Mouse (Mus musculus): ENCODE results near the gene Apex1. TPM values are rescaled to one million over a fixed set of nuclear protein-coding genes. Genes with fewer than 3 reads are reported as not detected.

Apex1 gene
- 48.5 and 49.7 TPM in 2 replicates for polyA plus RNA-seq (2012; rRNA removed)

DNA sequence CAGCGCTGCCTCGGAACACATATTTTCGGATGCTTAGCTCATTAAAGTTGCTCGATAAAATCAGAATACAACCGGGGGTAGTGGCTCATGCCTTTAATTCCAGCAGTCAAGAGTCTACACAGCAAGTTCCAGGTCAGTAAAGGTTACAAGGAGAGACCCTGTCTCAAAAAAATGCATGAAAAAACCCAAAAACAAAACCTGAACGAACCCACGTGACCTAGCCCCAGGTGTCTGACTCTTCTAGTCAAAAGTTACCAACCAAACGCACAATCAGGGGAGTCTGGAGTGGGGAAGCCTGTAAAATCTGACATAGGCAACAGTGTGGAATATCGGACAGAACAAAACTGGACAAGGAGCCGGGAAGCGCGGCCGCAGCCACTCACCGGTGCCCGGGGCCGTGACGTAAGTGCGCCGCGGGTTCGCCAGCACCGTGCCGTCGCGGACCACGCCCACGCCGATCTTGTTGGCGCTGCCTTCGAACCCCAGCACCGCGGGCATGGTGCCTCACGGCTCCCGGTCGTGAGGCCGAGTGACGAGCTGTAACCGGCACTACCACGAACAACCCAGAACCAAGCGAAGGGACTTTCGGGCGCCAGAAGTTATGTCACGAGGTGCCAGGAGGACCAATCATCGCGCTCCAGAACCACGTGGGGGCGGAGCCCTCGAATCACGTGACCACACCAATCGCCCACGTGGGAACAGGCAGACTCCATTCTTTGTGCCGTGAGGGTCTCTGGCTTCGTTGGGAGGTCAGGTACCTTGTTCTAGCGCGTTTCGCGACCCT lies at the start of gene Apex1, which contains the start of gene Osgep:
Gene Apex1 (plus strand): TSS at position 688 of the 784 bp plus-strand sequence.
Gene Osgep (minus strand): TSS at position 613 of the 784 bp plus-strand sequence.
- Histone ChIP-seq H3K27me3 (ENCODE audit: control insufficient read depth, insufficient read depth, low read length) (no peaks in the 10 kb centered on the region), H3K4me3 (replicated peaks; ENCODE audit: insufficient read depth, low read depth, low read length) (peak within 1 kb of the TSS; percentile 85), H3K27ac (ENCODE audit: insufficient read depth, low read length) (peak within 1 kb of the TSS; percentile 37; the same call in 1 of the 2 replicates), H3K4me1 (ENCODE audit: control insufficient read depth, insufficient read depth, low read length) (no peaks in the 10 kb centered on the region)
- DNase-seq, result peak; percentile 95 to 97
- no peak for TF ChIP-seq CTCF (IDR thresholded peaks at IDR 0.05; ENCODE audit: borderline replicate concordance, insufficient read depth, low read depth, low read length)
- TF ChIP-seq POLR2A (IDR thresholded peaks at IDR 0.05; ENCODE audit: borderline replicate concordance, insufficient read depth, low read length), result no peak; the same call in 1 of the 2 replicates
- WGBS, result under 1% methylated on average over 57 of the region's 57 CpGs

DNA sequence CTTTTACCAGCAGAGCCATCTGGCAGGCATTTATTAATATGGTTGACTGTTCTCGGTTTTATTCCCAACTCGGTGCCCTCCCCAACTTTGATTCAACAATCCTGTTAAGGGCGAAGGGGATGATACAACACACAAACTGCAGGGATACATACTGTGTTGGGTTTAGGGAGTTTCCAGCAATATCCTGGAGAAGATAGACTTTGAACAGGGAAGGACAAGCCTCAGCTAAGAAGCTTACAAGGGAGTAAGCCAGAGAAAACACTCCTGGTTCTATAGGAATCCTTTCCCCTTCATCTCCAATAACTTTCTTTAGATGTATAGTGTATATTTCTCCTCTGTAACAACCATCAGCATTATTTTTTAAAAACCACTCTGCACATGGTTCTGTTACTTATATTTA lies 49.6 kb upstream of the Apex1 start:
- no peak overlapping the region for H3K27ac ChIP-seq (ENCODE audit: insufficient read depth, low read length)
- TF ChIP-seq CTCF (IDR thresholded peaks at IDR 0.05; ENCODE audit: borderline replicate concordance, insufficient read depth, low read depth, low read length), result no peak
- TF ChIP-seq POLR2A (IDR thresholded peaks at IDR 0.05; ENCODE audit: borderline replicate concordance, insufficient read depth, low read length), result no peak
- H3K4me3 ChIP-seq (replicated peaks; ENCODE audit: insufficient read depth, low read depth, low read length), result no peak overlapping the region
- 70% methylated on average over 3 of the region's 3 CpGs for WGBS
- no peaks in the 10 kb centered on the region for H3K27me3 ChIP-seq (ENCODE audit: control insufficient read depth, insufficient read depth, low read length)
- H3K4me1 ChIP-seq (ENCODE audit: control insufficient read depth, insufficient read depth, low read length), result no peaks in the 10 kb centered on the region
- DNase-seq, result no peak

DNA sequence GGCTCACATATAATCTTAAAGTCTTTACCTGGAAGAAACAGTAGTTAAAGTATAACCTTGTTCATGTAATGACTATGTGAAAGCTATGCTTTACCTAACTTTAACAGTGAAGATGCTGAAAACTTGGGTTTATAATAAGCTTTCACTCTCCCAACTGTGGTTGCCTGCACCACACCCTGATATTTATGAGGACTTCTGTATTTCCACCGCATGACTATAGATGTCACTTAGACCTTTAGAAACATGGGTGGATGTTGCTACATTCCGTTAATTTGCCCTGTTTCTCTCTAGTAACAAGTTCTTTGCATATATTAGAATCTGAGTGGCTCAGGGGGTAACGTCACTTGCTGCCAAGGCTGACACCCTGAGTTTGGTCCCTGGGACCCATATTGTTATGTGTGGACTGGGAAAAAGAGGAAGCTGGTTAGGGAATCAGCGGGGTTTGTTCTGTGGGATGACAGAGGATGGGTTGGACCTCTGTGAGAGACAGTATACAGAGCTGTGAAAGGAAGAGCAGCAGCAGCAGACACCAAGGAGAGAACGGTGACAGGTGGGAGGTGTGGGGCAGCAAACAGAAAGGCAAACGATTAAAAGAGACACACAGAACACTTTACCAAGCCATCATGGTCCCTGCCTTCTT lies 49.1 kb upstream of the Apex1 start:
- DNase-seq, result no peak
- no peaks in the 10 kb centered on the region for H3K27me3 ChIP-seq (ENCODE audit: control insufficient read depth, insufficient read depth, low read length)
- TF ChIP-seq POLR2A (IDR thresholded peaks at IDR 0.05; ENCODE audit: borderline replicate concordance, insufficient read depth, low read length), result no peak
- no peak for TF ChIP-seq CTCF (IDR thresholded peaks at IDR 0.05; ENCODE audit: borderline replicate concordance, insufficient read depth, low read depth, low read length)
- no peak overlapping the region for H3K27ac ChIP-seq (ENCODE audit: insufficient read depth, low read length)
- H3K4me3 ChIP-seq (replicated peaks; ENCODE audit: insufficient read depth, low read depth, low read length), result no peak overlapping the region
- 78% methylated on average over 6 of the region's 6 CpGs for WGBS
- no peaks in the 10 kb centered on the region for H3K4me1 ChIP-seq (ENCODE audit: control insufficient read depth, insufficient read depth, low read length)

DNA sequence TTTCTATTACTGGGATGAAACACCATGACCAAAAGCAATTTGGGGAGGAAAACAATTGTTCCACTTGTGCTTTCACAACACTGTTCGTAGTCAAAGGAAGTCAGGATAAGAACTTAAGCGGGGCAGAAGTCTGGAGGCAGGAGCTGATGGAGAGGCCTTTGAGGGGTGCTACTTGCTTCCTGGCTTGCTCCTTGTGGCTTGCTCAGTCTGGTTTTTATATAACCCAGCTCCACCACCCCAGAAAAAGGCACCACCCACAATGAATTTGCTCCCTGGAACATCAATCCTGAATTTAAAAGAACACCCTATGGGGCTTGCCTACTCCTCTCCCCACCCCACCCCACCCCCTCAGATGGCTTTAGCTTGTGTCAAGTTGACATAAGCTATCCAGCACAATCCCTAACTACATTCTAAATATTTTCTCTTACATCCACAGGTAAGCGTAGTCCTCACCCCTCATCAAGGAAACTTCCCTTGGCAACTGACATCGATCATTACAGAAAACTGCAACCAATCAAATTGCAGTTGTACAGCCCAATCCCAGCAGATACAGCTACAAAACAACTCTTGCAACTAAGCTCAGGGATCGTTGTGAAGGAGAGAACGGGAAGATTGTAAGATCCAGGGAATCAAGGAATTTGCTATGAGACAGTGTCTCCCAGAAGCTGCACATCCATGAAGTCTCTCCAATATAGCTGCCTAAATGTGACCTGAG lies 48.4 kb upstream of the Apex1 start:
- DNase-seq, result no peak
- no peaks in the 10 kb centered on the region for H3K4me1 ChIP-seq (ENCODE audit: control insufficient read depth, insufficient read depth, low read length)
- no peak overlapping the region for H3K27ac ChIP-seq (ENCODE audit: insufficient read depth, low read length)
- TF ChIP-seq CTCF (IDR thresholded peaks at IDR 0.05; ENCODE audit: borderline replicate concordance, insufficient read depth, low read depth, low read length) (no peak), POLR2A (IDR thresholded peaks at IDR 0.05; ENCODE audit: borderline replicate concordance, insufficient read depth, low read length) (no peak)
- no peak overlapping the region for H3K4me3 ChIP-seq (replicated peaks; ENCODE audit: insufficient read depth, low read depth, low read length)
- no peaks in the 10 kb centered on the region for H3K27me3 ChIP-seq (ENCODE audit: control insufficient read depth, insufficient read depth, low read length)
- WGBS, result 86% methylated on average over 6 of the region's 6 CpGs

DNA sequence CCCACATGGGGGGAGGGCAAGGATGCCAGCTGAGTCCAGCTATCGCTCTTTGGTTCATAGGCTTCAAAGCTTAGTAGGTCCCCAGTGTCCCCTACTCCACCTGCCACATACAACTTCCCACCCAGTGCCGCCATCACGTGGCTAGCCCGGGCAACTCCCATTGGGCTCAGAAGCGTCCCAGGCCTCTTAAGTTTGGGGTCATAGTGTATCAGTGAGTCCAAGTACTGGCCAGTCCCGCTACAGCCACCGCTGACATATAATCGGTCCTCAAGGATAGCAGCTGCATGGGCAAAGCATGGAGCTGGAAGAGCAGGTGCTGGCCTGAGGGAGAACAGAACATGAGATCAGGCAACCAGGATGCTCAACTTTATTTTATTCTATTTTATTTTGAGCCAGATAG lies 33.1 kb upstream of the Apex1 start:
- Histone ChIP-seq H3K4me3 (replicated peaks; ENCODE audit: insufficient read depth, low read depth, low read length) (no peak overlapping the region), H3K4me1 (ENCODE audit: control insufficient read depth, insufficient read depth, low read length) (peaks cover 14% of the 10 kb centered on the region), H3K27me3 (ENCODE audit: control insufficient read depth, insufficient read depth, low read length) (no peaks in the 10 kb centered on the region), H3K27ac (ENCODE audit: insufficient read depth, low read length) (no peak overlapping the region)
- TF ChIP-seq CTCF (IDR thresholded peaks at IDR 0.05; ENCODE audit: borderline replicate concordance, insufficient read depth, low read depth, low read length) (no peak), POLR2A (IDR thresholded peaks at IDR 0.05; ENCODE audit: borderline replicate concordance, insufficient read depth, low read length) (no peak)
- DNase-seq, result no peak
- 94% methylated on average over 8 of the region's 8 CpGs for WGBS

DNA sequence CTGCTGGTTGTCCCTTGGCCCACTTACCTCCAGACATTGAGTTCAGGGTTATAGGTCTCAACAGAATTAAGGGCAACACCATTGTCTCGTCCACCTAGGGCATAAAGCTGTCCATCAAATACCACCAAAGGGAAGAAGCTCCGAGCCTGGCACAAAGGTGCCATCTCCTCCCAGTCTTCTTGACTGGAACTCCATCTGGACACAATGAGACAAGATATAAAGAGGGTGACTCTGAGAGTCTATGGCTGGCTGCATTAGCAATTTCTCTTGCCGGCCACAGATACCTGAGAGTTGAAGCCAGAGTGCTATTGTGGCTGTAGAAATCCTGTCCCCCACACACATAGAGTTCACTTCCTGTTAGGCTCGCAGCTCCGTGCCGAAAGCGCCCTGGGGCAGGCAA lies 32.7 kb upstream of the Apex1 start:
- Histone ChIP-seq H3K27me3 (ENCODE audit: control insufficient read depth, insufficient read depth, low read length) (no peaks in the 10 kb centered on the region), H3K4me3 (replicated peaks; ENCODE audit: insufficient read depth, low read depth, low read length) (no peak overlapping the region), H3K27ac (ENCODE audit: insufficient read depth, low read length) (no peak overlapping the region), H3K4me1 (ENCODE audit: control insufficient read depth, insufficient read depth, low read length) (peaks cover 14% of the 10 kb centered on the region)
- WGBS, result 88% methylated on average over 7 of the region's 7 CpGs
- no peak for DNase-seq
- TF ChIP-seq POLR2A (IDR thresholded peaks at IDR 0.05; ENCODE audit: borderline replicate concordance, insufficient read depth, low read length) (no peak), CTCF (IDR thresholded peaks at IDR 0.05; ENCODE audit: borderline replicate concordance, insufficient read depth, low read depth, low read length) (no peak)

DNA sequence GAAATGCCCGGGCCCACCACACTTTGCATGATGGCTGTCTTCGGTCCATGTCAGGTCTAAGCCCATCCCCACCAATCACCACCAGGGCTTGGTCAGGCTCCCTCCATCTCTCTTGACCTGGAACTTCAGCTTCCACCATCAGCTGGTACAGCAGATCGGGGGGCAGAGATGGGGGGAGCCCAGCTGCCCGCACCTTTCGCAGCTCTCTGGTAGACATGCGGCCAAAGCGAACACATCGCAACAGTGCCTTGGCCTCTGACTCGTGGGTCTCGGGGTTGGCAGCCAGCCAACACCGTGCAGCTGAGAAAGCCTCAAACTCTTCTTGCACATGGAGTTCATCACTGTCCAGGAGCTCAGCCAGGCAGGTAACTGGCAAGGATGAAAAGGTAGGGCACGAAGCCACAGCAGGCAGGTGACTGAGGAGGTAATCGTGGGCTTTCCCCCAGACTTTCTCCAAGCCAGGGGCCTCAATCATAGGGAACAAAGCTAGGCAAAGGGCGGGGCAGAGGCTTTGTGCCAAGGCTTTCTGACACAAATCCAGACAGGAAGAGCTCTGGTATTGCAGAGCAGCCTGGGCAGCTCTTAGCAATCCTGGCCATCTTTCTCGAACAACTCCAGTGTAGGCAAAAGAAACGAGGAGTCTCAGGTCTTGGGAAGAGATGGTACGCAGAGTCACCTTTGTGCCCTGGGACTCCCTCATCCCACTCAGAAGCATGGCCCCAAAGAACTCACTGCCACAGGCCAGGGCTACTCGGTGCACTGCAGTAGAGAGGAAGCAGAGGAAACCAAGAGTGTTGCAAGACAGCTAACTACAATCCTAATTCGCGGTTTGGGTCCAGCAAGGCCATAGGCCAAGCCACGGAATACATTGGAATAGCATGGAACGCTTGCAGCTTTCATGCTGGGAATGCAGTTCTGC lies 32.0 kb upstream of the Apex1 start:
- peak in 1 of 2 experiments; percentile 36 for DNase-seq
- Histone ChIP-seq H3K27ac (ENCODE audit: insufficient read depth, low read length) (no peak overlapping the region), H3K4me3 (replicated peaks; ENCODE audit: insufficient read depth, low read depth, low read length) (no peak overlapping the region), H3K27me3 (ENCODE audit: control insufficient read depth, insufficient read depth, low read length) (no peaks in the 10 kb centered on the region), H3K4me1 (ENCODE audit: control insufficient read depth, insufficient read depth, low read length) (peaks cover 19% of the 10 kb centered on the region)
- WGBS, result 55% methylated on average over 22 of the region's 22 CpGs
- TF ChIP-seq POLR2A (IDR thresholded peaks at IDR 0.05; ENCODE audit: borderline replicate concordance, insufficient read depth, low read length) (no peak), CTCF (IDR thresholded peaks at IDR 0.05; ENCODE audit: borderline replicate concordance, insufficient read depth, low read depth, low read length) (no peak)

Measured in cerebellum, adult 2 months (tissue).